Mouse (Mus musculus) CD4-positive, CD25-positive, alpha-beta regulatory T cell (primary cell): ENCODE results near the gene Gpatch11. TPM values are rescaled to one million over a fixed set of nuclear protein-coding genes. Genes with fewer than 3 reads are reported as not detected.

Experiments
- polyA plus RNA-seq: library from polyadenylated mRNA; unstranded; fragments of 100-300 nt; shearing (Covaris generic); gene quantifications from one replicate; pipeline ENCODE4 v1.2.1, GENCODE M21; 2017

Gpatch11 gene
- 82.7 TPM for polyA plus RNA-seq

DNA sequence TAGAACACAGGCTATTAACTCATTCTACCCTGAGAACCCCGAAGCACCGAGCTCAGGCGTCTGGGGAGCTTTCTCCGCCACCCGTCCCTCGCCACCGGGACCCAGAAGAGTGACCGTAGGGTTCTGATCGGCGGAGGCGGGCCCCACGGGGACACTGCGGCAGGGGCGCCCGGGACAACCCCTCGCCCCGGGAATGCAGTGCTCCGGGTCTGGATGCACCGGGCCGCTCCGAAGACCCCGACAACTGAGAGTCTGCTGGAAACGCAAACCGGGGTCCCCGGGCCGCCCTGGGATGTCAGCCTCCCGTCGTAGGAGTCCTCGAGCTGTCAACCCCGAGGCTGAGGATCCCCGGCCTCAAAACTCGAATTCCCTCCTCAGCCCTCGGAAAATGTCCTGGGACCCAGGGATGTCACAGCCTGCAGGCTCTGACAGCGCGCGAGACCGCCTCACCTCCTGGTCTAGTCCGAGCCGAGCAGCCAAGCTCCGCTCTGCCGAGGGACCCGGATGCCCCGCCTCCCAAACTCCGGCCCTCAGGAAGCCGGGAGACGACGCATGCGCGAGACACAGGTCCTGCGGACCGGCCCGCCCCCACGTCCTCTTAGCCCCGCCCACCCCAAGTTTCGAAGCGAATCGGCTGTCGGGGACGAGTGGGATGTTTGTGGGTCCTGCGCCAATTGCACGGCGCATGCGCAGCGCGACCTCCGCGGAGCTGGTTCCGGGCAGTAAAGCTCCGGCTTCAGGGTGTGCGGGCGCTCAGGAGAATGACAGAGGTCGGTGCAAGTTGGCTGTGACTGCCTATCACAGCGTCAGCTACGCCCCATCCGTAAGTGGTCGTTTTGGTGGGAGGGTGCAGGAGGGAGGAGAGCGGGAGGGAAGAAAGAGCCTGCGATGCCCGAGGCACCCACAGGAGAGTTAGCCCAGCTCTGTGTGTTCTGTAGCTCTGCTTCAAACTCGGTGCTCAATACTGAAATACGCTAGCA is at the start of gene Gpatch11, which contains the start of gene Heatr5b:
Gene Gpatch11 (plus strand): TSS at position 712 of the 980 bp plus-strand sequence.
Gene Heatr5b (minus strand): TSS at position 509 of the 980 bp plus-strand sequence.

DNA sequence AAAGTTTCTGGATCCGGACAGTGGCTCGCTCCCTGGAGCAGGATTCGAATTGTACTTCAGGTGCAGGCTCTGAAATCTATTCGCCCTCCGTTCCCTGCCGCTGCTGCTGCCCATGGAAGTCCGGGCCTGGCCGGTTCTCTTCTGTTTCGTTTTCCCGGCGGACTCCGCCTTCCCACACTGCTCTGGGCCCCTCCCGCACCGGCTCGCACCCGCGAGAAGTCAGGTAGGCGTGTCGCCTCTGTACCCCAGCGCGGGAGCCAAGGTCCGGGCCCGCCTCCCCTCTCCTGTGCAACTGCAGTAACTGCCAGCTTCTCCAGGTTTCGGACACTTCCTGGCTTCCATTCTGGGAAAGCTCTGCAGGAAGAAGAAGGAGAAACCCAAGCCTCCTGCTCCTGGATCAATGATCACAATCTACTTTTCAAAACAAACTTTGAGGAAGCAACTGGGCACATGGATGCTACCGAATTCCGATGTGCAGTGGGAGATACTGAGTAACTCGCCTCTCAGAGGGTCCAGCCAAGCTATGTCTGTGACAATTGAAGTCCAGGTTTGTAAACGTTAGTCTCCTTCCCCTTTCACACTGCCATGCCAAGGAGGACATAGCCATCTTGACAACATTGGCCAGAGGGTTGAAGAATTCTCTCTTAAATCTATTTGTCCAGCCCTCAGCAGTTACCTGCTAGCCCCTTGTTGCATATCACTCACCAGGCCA is 47.2 kb downstream of the Gpatch11 start, which contains the start of gene Eif2ak2:
Gene Eif2ak2 (minus strand): TSS at position 173 of the 712 bp plus-strand sequence.

Other genes with a start within 250 kb of the Gpatch11 start
- gene Strn, start 98.4 kb upstream of the Gpatch11 start, polyA plus RNA-seq = 15.5 TPM
- 25.4 TPM for gene Heatr5b, start 203 bp upstream of the Gpatch11 start, polyA plus RNA-seq
- gene Eif2ak2, start 47.0 kb downstream of the Gpatch11 start, polyA plus RNA-seq = 21.0 TPM
- 0.44 TPM for gene Sult6b1, start 71.4 kb downstream of the Gpatch11 start, polyA plus RNA-seq
- gene Cebpzos, start 80.9 kb downstream of the Gpatch11 start, polyA plus RNA-seq = 48.2 TPM
- 91.4 TPM for gene Cebpz, start 101.5 kb downstream of the Gpatch11 start, polyA plus RNA-seq
- gene Ndufaf7, start 101.6 kb downstream of the Gpatch11 start, polyA plus RNA-seq = 47.4 TPM
- gene Prkd3, start 185.2 kb downstream of the Gpatch11 start, polyA plus RNA-seq = 20.8 TPM
- 1.8 TPM for gene Qpct, start 216.3 kb downstream of the Gpatch11 start, polyA plus RNA-seq